Mouse (Mus musculus): ENCODE measurements around the gene Slc1a4. TPM values are rescaled to one million over a fixed set of nuclear protein-coding genes. Genes with fewer than 3 reads are reported as not detected.

Gene Slc1a4
- polyA plus RNA-seq, 1 experiment, result 43.6 TPM

DNA sequence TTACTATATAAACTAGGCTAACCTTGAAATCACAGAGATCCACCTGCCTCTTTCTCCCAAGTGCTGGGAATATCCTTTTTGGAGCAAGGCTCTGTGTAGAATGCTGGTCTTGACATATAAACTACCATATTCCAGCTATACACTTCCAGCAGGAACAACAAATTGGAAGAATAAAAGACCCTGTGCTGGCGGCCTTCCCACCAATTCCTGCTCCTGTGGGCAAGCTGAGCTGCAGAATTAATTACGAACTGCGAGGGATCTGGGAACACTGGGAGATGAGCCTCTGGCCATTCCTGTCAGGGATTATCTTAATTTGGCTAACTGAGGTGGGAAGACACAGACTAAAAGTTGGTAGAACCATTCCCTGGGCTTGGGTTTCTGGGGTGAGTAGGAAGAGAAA, 10.1 kb downstream of the Slc1a4 start:
- peak; percentile 62 for DNase-seq (ENCODE audit: low read depth)
- TF ChIP-seq CTCF (IDR thresholded peaks at IDR 0.05; ENCODE audit: borderline replicate concordance, extremely low read depth, insufficient read depth, insufficient read length) (no peak), POLR2A (IDR thresholded peaks at IDR 0.05; ENCODE audit: borderline replicate concordance, extremely low read depth, insufficient read depth, insufficient read length, poor library complexity, severe bottlenecking) (no peak)

GRCm38 (mm10) chr11:20320661-20321060, 11.9 kb downstream of the Slc1a4 start:
- TF ChIP-seq CTCF (IDR thresholded peaks at IDR 0.05; ENCODE audit: borderline replicate concordance, extremely low read depth, insufficient read depth, insufficient read length) (no peak), POLR2A (IDR thresholded peaks at IDR 0.05; ENCODE audit: borderline replicate concordance, extremely low read depth, insufficient read depth, insufficient read length, poor library complexity, severe bottlenecking) (no peak)

GRCm38 (mm10) chr11:20318659-20319454, 13.7 kb downstream of the Slc1a4 start:
- DNase-seq (ENCODE audit: low read depth), result no peak
- no peak for TF ChIP-seq POLR2A (IDR thresholded peaks at IDR 0.05; ENCODE audit: borderline replicate concordance, extremely low read depth, insufficient read depth, insufficient read length, poor library complexity, severe bottlenecking)
- TF ChIP-seq CTCF (IDR thresholded peaks at IDR 0.05; ENCODE audit: borderline replicate concordance, extremely low read depth, insufficient read depth, insufficient read length), result no peak

More at GRCm38 (mm10) chr11:20320661-20321060, 11.9 kb downstream of the Slc1a4 start:
- DNase-seq (ENCODE audit: low read depth), result no peak

DNA sequence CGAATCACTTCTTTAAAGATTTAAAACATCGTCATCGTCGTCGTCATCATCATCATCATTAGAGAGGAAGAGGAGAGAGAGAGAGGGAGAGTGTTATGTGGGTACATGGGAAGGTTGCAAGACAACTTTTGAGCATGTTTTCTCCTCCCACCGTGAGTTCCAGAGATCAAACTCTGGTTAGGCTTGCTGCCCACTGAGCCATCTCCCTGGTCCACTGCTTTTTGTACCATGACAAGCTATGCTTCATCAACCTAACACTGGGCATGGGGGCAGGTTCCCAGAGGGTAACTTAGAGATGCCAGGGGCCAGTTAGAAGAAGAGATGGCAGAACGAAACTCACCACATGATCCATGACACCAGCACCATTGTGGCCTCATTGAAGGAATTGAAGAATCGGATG, 18.9 kb downstream of the Slc1a4 start:
- DNase-seq (ENCODE audit: low read depth), result no peak

GRCm38 (mm10) chr11:20309044-20309443, 23.5 kb downstream of the Slc1a4 start:
- DNase-seq (ENCODE audit: low read depth), result peak; percentile 65
- no peak for TF ChIP-seq CTCF (IDR thresholded peaks at IDR 0.05; ENCODE audit: borderline replicate concordance, extremely low read depth, insufficient read depth, insufficient read length)
- no peak for TF ChIP-seq POLR2A (IDR thresholded peaks at IDR 0.05; ENCODE audit: borderline replicate concordance, extremely low read depth, insufficient read depth, insufficient read length, poor library complexity, severe bottlenecking)

More for the DNA sequence above, 18.9 kb downstream of the Slc1a4 start:
- TF ChIP-seq CTCF (IDR thresholded peaks at IDR 0.05; ENCODE audit: borderline replicate concordance, extremely low read depth, insufficient read depth, insufficient read length) (no peak), POLR2A (IDR thresholded peaks at IDR 0.05; ENCODE audit: borderline replicate concordance, extremely low read depth, insufficient read depth, insufficient read length, poor library complexity, severe bottlenecking) (no peak)

DNA sequence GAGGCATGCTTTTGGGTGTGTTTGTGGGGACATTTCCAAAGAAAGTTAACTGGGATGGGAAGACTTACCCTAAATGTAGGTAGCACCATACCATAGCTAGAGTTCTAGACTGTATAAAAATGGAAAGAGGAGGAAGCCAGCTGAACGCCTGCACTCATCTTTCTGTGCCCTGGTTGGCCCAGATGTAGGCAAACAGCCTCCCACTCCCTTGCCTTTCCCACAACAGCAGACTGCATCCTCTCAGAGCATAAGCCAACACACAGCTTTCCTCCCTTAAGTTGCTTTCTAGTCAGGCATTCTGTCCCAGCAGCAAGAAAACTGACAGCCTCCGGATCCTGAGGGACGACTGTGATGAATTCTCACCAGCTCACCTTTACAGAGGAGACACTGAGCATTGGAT, 25.1 kb downstream of the Slc1a4 start:
- TF ChIP-seq CTCF (IDR thresholded peaks at IDR 0.05; ENCODE audit: borderline replicate concordance, extremely low read depth, insufficient read depth, insufficient read length) (no peak), POLR2A (IDR thresholded peaks at IDR 0.05; ENCODE audit: borderline replicate concordance, extremely low read depth, insufficient read depth, insufficient read length, poor library complexity, severe bottlenecking) (no peak)
- DNase-seq (ENCODE audit: low read depth), result no peak

DNA sequence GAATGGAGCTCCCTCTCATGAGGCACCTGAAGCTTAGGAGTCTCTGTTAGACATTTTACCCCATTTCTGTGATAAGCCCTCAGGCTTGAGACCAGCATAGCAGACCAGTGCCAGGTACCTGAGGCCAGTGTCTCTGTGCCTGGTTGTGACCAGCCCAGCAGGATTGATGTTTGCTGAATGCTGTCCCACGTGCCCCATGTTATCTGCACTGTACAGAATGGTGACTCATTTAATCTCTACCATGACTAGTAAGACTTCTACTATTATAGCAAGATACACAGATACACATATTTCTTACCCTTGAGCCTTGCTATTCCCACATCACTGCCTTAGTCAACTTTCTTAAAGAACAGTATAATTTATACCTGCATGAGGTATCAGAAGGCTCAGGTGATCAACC, 26.9 kb downstream of the Slc1a4 start:
- DNase-seq (ENCODE audit: low read depth), result no peak
- TF ChIP-seq POLR2A (IDR thresholded peaks at IDR 0.05; ENCODE audit: borderline replicate concordance, extremely low read depth, insufficient read depth, insufficient read length, poor library complexity, severe bottlenecking), result no peak
- TF ChIP-seq CTCF (IDR thresholded peaks at IDR 0.05; ENCODE audit: borderline replicate concordance, extremely low read depth, insufficient read depth, insufficient read length), result no peak

GRCm38 (mm10) chr11:20304341-20304740, 28.2 kb downstream of the Slc1a4 start:
- peak; percentile 72; the same call in 1 of the 2 replicates for TF ChIP-seq CTCF (IDR thresholded peaks at IDR 0.05; ENCODE audit: borderline replicate concordance, extremely low read depth, insufficient read depth, insufficient read length)
- no peak for TF ChIP-seq POLR2A (IDR thresholded peaks at IDR 0.05; ENCODE audit: borderline replicate concordance, extremely low read depth, insufficient read depth, insufficient read length, poor library complexity, severe bottlenecking)
- DNase-seq (ENCODE audit: low read depth), result peak; percentile 13

- DNase-seq (ENCODE audit: low read depth), result no peak
- no peak for TF ChIP-seq CTCF (IDR thresholded peaks at IDR 0.05; ENCODE audit: borderline replicate concordance, extremely low read depth, insufficient read depth, insufficient read length)
- no peak for TF ChIP-seq POLR2A (IDR thresholded peaks at IDR 0.05; ENCODE audit: borderline replicate concordance, extremely low read depth, insufficient read depth, insufficient read length, poor library complexity, severe bottlenecking)
These were observed 31.2 kb downstream of the Slc1a4 start for GRCm38 (mm10) chr11:20301332-20301731.

DNA sequence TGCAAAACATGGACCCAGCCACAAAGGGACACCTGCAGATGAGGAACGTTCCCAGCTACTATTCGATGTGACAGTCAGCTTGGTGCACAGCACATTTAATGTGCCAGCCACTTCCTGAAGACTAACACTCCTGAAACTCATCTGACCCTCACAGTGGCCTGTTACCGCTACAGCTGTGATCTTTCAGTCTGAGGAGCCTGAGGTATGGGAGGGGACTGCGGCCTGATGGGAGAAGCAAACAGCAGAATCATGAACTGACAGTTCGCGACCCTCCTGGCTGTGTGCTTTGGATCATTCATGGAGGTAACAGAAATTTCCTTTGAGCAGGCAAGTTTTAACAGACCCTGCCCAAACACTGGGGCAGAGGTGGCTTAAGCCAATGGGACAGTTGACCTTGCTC, 31.7 kb downstream of the Slc1a4 start:
- TF ChIP-seq POLR2A (IDR thresholded peaks at IDR 0.05; ENCODE audit: borderline replicate concordance, extremely low read depth, insufficient read depth, insufficient read length, poor library complexity, severe bottlenecking) (no peak), CTCF (IDR thresholded peaks at IDR 0.05; ENCODE audit: borderline replicate concordance, extremely low read depth, insufficient read depth, insufficient read length) (no peak)
- DNase-seq (ENCODE audit: low read depth), result no peak

DNA sequence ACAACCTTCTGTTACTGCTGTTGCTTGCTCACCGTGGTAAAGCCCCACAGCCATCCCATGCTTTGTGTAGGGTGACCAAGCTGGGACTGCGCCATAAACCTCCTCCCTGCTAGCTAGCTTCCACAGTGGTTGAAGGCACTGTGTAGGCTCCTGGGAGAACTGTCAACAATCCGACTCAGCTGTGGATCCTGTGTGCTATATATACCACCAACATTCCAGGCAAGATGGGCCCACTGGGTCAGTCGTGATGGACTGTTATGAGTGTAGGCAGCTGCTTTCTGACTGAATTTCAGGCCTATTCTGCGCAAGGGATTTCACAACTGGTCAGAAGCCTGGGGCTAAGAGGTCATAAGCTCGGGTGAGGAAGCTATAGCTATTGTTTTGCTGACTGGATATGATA, 32.6 kb downstream of the Slc1a4 start:
- no peak for DNase-seq (ENCODE audit: low read depth)
- no peak for TF ChIP-seq POLR2A (IDR thresholded peaks at IDR 0.05; ENCODE audit: borderline replicate concordance, extremely low read depth, insufficient read depth, insufficient read length, poor library complexity, severe bottlenecking)
- no peak for TF ChIP-seq CTCF (IDR thresholded peaks at IDR 0.05; ENCODE audit: borderline replicate concordance, extremely low read depth, insufficient read depth, insufficient read length)

GRCm38 (mm10) chr11:20284463-20284862, 48.0 kb downstream of the Slc1a4 start:
- TF ChIP-seq CTCF (IDR thresholded peaks at IDR 0.05; ENCODE audit: borderline replicate concordance, extremely low read depth, insufficient read depth, insufficient read length) (no peak), POLR2A (IDR thresholded peaks at IDR 0.05; ENCODE audit: borderline replicate concordance, extremely low read depth, insufficient read depth, insufficient read length, poor library complexity, severe bottlenecking) (no peak)
- no peak for DNase-seq (ENCODE audit: low read depth)

Measured in brain, embryonic 14.5 days (tissue).